Mouse (Mus musculus) neural tube, embryonic 13.5 days (tissue): ENCODE results near the gene Kif27. TPM values are rescaled to one million over a fixed set of nuclear protein-coding genes. Genes with fewer than 3 reads are reported as not detected.

Experiments
- ATAC-seq: fragments of 200-750 bp; cut with Nextera tagmentation; 2 replicates; pipeline ENCODE4 v1.8.0; 2017; ENCODE audit warnings: low read depth, mild to moderate bottlenecking, moderate TSS enrichment, moderate library complexity
- H3K27ac ChIP-seq: fragments of 300-500 bp; sonication (generic); replicated peaks from 2 replicates; pipeline ENCODE4 v1.5.1; 2015; ENCODE audit warnings: moderate library complexity, mild to moderate bottlenecking, inconsistent platforms
- H3K27me3 ChIP-seq: fragments of 300-500 bp; sonication (generic); 2 replicates; pipeline ENCODE4 v1.6.1; 2015; ENCODE audit warnings: mild to moderate bottlenecking, inconsistent platforms
- H3K36me3 ChIP-seq: fragments of 300-500 bp; sonication (generic); 2 replicates; pipeline ENCODE4 v1.6.1; 2015; ENCODE audit warnings: mild to moderate bottlenecking, inconsistent platforms
- H3K4me1 ChIP-seq: fragments of 300-500 bp; sonication (generic); replicated peaks from 2 replicates; pipeline ENCODE4 v1.6.1; 2015; ENCODE audit warnings: inconsistent platforms
- H3K4me2 ChIP-seq: fragments of 300-500 bp; sonication (generic); 2 replicates; pipeline ENCODE4 v1.6.1; 2015; ENCODE audit warnings: inconsistent platforms, mild to moderate bottlenecking, moderate library complexity
- H3K4me3 ChIP-seq: fragments of 300-500 bp; sonication (generic); 2 replicates; pipeline ENCODE4 v1.5.1; 2015; ENCODE audit warnings: mild to moderate bottlenecking, inconsistent platforms
- H3K9ac ChIP-seq: fragments of 300-500 bp; sonication (generic); 2 replicates; pipeline ENCODE4 v1.6.1; 2015; ENCODE audit warnings: moderate library complexity, mild to moderate bottlenecking, inconsistent platforms
- H3K9me3 ChIP-seq: fragments of 300-500 bp; sonication (generic); 2 replicates; pipeline ENCODE4 v1.6.1; 2016; ENCODE audit warnings: inconsistent platforms
- WGBS: fragments of 180-500 bp; shearing (Covaris S2); methylation state at CpG from one replicate; pipeline ENCODE4 v1.1.7; 2015; 5-methylcytosine and 5-hydroxymethylcytosine counted together
- polyA plus RNA-seq: library from polyadenylated mRNA; unstranded; fragments of >200 nt; fragmentation: Nextera tagmentation; extraction: Ambion mirVana; gene quantifications from 2 replicates; pipeline ENCODE4 v1.2.1, GENCODE M21; 2015

Gene Kif27
- polyA plus RNA-seq, 1 experiment from 2014 or later, result 1.2 TPM

DNA sequence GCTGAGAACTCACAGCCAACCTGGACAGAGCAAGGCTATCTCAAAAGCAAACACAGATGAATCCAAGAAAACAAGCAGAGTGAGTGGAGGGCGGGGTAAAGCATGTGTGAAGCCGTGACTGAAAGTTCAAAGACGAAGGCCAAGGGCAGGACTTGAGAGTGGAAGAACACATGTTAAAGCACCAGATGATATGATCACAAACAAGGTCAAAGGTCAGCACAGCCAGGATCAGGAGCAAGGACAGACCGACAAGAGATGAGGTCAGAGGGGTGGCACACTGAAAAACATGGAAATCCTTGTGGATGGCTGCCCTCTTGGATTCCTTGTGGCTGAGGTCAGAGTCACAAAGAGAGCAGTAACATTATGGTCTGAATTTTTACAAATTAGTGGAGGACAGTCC is 8.3 kb downstream of the Kif27 start:
- Histone ChIP-seq H3K4me3 (no peak overlapping the region), H3K36me3 (no peaks in the 10 kb centered on the region), H3K4me2 (no peak overlapping the region), H3K27ac (no peak overlapping the region), H3K9ac (no peak overlapping the region), H3K27me3 (no peaks in the 10 kb centered on the region), H3K4me1 (no peaks in the 10 kb centered on the region), H3K9me3 (no peaks in the 10 kb centered on the region)
- no peak for ATAC-seq
- 76% methylated on average over 4 of the region's 4 CpGs for WGBS

DNA sequence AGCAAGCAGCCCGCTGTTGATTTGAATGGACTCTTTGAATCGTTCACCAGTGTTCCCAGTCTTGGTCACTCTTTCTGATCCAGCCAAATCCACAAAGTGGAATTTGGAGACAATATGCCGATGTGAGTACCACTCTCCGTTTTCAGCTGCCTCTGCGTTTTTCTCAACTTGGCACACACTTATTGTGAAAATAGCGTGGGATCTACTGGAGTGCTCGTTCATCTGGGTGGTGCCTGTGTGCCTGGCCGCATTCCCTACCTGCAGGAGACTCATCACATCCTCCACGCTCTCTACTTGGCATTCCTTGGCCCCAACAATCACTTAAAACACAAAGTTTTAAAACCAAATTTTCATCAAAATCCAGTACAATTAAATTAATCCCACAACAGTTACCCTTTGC is 14.4 kb downstream of the Kif27 start:
- no peak overlapping the region for H3K4me2 ChIP-seq
- H3K36me3 ChIP-seq, result no peaks in the 10 kb centered on the region
- H3K9ac ChIP-seq, result no peak overlapping the region
- H3K27ac ChIP-seq, result no peak overlapping the region
- no peaks in the 10 kb centered on the region for H3K4me1 ChIP-seq
- H3K27me3 ChIP-seq, result no peaks in the 10 kb centered on the region
- no peaks in the 10 kb centered on the region for H3K9me3 ChIP-seq
- no peak for ATAC-seq
- WGBS, result 84% methylated on average over 9 of the region's 9 CpGs
- no peak overlapping the region for H3K4me3 ChIP-seq

DNA sequence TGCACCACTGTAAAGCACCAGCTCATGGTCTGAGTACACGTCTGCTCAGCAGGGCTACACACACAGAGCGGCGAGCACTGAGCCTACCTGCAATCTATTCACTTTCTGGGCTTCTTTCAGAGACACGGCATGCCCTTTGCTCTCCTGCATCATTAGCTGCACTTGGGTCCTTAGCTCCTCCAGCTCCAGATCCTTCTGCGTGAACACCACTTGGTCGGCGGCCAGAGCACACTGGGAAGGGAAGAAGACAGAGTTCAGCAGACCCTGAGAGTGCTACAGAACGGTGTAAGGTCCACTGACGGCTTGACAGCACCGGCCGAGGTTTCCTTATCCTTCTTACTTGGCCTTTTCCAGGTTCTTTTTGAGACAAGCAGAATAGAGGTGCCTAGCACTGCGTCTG is 21.5 kb downstream of the Kif27 start:
- 85% methylated on average over 12 of the region's 12 CpGs for WGBS

DNA sequence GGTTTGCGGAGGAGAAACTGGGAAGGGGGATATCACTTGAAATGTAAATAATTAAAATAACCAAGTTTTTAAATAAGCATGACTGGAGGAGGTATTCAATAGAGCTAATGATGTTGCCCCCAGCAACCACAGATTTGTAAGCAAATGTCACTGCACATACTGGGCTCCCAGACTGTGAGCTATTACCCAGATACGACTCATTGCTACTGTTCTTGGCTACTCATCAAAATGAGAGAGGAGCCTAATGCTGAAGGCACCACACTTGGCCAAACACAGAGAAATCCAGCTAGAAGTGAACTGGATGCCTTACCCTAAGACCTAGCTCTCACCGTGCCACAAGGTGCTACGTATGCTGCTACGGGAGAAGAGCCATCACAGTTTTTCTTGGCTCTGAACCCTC is 24.8 kb downstream of the Kif27 start:
- H3K4me2 ChIP-seq, result no peak overlapping the region
- no peak for ATAC-seq
- H3K27ac ChIP-seq, result no peak overlapping the region
- no peak overlapping the region for H3K9ac ChIP-seq
- H3K27me3 ChIP-seq, result no peaks in the 10 kb centered on the region
- no peak overlapping the region for H3K4me3 ChIP-seq
- 88% methylated on average over 5 of the region's 5 CpGs for WGBS
- H3K9me3 ChIP-seq, result no peaks in the 10 kb centered on the region
- no peaks in the 10 kb centered on the region for H3K36me3 ChIP-seq
- H3K4me1 ChIP-seq, result no peaks in the 10 kb centered on the region

More for the DNA sequence above, 21.5 kb downstream of the Kif27 start:
- no peaks in the 10 kb centered on the region for H3K27me3 ChIP-seq
- H3K4me2 ChIP-seq, result no peak overlapping the region
- H3K36me3 ChIP-seq, result no peaks in the 10 kb centered on the region
- H3K9me3 ChIP-seq, result no peaks in the 10 kb centered on the region
- no peak overlapping the region for H3K9ac ChIP-seq
- H3K4me3 ChIP-seq, result no peak overlapping the region
- ATAC-seq, result no peak
- H3K27ac ChIP-seq, result no peak overlapping the region
- H3K4me1 ChIP-seq, result no peaks in the 10 kb centered on the region

DNA sequence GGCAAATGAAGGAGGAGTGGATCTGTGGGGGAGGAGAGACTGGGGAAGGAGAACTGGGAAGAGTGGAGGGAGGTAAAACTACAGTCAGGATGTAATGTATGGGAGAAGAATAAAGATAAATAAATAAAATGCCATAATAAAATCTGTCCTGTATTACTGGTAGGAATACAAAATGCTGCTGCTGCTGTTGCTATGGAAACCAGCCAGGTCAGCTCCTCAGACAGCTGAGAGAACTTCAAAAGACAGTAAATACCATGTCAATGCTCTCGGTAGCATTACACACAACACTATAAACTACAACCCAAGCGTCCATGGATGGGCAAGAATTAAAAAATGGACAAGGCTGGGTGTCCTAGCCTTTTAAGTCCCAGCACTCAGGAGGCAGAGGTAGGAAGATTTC is 41.2 kb downstream of the Kif27 start:
- H3K4me3 ChIP-seq, result no peak overlapping the region
- H3K9ac ChIP-seq, result no peak overlapping the region
- H3K4me2 ChIP-seq, result no peak overlapping the region
- H3K27me3 ChIP-seq, result no peaks in the 10 kb centered on the region
- H3K9me3 ChIP-seq, result no peaks in the 10 kb centered on the region
- H3K36me3 ChIP-seq, result no peaks in the 10 kb centered on the region
- H3K4me1 ChIP-seq, result peaks cover 5% of the 10 kb centered on the region; the same call in 1 of the 2 replicates
- no peak for ATAC-seq
- H3K27ac ChIP-seq, result no peak overlapping the region
- 39% methylated on average over 2 of the region's 2 CpGs for WGBS

DNA sequence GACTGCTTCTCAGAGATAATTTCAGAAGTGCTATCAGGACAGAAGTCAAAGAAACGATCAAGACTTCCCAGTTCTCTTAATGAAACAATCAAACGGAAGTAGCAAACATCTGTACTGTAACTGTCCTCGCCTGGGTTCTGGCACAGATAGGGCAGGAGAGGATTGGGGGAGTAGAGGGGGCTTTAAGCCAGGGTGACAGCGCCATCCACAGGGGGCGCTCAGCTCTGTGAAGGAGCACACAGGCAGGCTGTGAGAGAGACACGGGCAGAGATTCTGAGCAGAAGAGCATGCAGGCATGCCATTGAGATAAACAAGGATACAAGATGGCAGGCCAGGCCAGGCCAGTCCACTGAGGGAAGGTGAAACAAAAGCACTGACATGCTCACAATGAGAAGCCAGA is 43.9 kb downstream of the Kif27 start:
- 64% methylated on average over 6 of the region's 6 CpGs for WGBS
- Histone ChIP-seq H3K27me3 (no peaks in the 10 kb centered on the region), H3K4me2 (no peak overlapping the region), H3K27ac (no peak overlapping the region), H3K4me1 (peaks cover 5% of the 10 kb centered on the region; the same call in 1 of the 2 replicates), H3K9me3 (no peaks in the 10 kb centered on the region), H3K36me3 (no peaks in the 10 kb centered on the region), H3K9ac (no peak overlapping the region), H3K4me3 (no peak overlapping the region)
- ATAC-seq, result no peak

DNA sequence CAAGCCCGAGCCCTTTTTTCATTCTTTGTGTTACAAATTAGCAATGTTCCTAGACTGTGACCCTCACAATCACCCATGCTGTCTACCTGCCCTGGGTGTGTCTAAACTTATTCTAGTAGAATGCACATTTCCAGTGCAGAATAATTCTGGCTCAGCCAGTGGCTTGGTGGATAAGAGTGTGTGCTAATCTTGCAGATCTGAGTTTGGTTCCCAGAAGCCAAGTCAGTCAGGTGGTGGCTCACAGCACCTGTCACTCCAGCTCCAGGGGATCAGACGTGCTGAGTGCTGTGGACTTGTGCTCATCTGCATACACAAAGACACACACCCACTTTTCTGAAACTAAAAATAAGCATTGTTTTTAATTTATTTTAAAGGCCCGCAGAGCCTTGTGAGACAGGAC is 45.2 kb downstream of the Kif27 start:
- H3K4me3 ChIP-seq, result no peak overlapping the region
- H3K27me3 ChIP-seq, result no peaks in the 10 kb centered on the region
- 73% methylated on average over 3 of the region's 3 CpGs for WGBS

DNA sequence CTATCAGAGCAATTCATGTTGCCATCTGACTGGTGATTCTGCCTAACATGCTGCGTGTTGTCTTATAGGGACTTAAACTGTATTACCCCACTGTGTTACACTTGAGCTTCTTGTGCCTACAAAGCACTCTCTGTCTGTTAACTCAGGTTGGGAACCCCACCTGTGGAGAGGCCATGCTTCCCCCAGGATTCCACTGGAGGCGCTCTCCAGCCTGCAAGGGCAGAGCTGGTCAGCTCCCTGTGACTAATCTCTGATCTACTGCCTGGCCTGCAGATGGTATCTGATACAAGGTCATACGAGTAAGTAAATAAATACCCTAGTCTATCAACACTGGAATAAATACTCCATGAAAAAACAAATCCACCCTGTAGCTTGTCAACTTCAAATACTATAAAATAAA is 47.6 kb downstream of the Kif27 start:
- H3K9ac ChIP-seq, result no peak overlapping the region
- no peak overlapping the region for H3K4me2 ChIP-seq
- 47% methylated on average over 3 of the region's 3 CpGs for WGBS
- no peaks in the 10 kb centered on the region for H3K9me3 ChIP-seq
- no peak for ATAC-seq
- H3K27me3 ChIP-seq, result no peaks in the 10 kb centered on the region
- H3K27ac ChIP-seq, result no peak overlapping the region
- no peak overlapping the region for H3K4me3 ChIP-seq
- no peaks in the 10 kb centered on the region for H3K36me3 ChIP-seq
- H3K4me1 ChIP-seq, result no peaks in the 10 kb centered on the region

More for the DNA sequence above, 45.2 kb downstream of the Kif27 start:
- H3K36me3 ChIP-seq, result no peaks in the 10 kb centered on the region
- no peaks in the 10 kb centered on the region for H3K9me3 ChIP-seq
- peaks cover 5% of the 10 kb centered on the region; the same call in 1 of the 2 replicates for H3K4me1 ChIP-seq
- H3K27ac ChIP-seq, result no peak overlapping the region
- ATAC-seq, result no peak
- H3K9ac ChIP-seq, result no peak overlapping the region
- H3K4me2 ChIP-seq, result no peak overlapping the region

DNA sequence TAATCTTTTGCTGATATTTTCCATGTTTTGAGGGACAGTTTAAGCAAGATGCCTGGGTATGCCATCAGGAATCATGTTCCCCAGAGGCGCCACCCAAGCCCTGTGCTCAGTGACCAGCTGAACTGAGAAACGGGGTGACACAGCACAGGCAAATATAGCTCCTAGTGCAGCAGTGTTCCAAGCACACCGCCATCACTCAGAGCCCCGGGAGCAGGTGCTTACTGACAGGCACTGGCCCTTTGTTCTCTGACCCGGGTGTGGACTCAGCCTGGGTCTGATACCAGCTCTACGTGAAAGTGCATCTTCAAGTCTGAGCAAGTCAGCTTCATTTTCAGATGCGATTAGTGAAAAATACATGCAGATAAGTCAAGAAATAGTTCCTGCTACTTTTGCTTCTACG is 49.4 kb downstream of the Kif27 start:
- Histone ChIP-seq H3K4me2 (no peak overlapping the region), H3K9me3 (no peaks in the 10 kb centered on the region), H3K9ac (no peak overlapping the region), H3K36me3 (no peaks in the 10 kb centered on the region), H3K27me3 (no peaks in the 10 kb centered on the region), H3K4me3 (no peak overlapping the region), H3K4me1 (no peaks in the 10 kb centered on the region), H3K27ac (no peak overlapping the region)
- ATAC-seq, result no peak
- WGBS, result 59% methylated on average over 8 of the region's 8 CpGs

DNA sequence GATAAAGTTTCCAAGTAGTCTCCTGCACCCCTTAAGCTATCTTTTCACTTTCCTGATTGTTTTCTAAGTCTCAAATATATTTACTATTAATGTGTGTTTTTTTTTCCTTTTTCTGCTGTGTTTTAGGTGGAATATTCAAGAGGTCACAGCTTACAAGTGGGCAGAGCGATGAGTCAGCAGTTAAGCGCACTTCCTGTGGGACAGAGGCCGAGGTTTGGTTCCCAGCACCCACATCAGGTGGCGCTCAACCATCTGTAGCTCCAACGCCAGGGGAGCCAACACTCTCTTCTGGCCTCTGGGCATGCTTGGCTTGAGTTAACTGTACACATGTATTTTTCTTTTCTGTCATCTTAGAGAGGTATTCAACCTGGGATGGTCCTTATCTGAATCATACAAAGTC is 51.5 kb downstream of the Kif27 start:
- ATAC-seq, result no peak
- H3K27ac ChIP-seq, result no peak overlapping the region
- no peaks in the 10 kb centered on the region for H3K9me3 ChIP-seq
- no peaks in the 10 kb centered on the region for H3K36me3 ChIP-seq
- H3K9ac ChIP-seq, result no peak overlapping the region
- no peak overlapping the region for H3K4me3 ChIP-seq
- no peaks in the 10 kb centered on the region for H3K27me3 ChIP-seq
- no peak overlapping the region for H3K4me2 ChIP-seq
- no peaks in the 10 kb centered on the region for H3K4me1 ChIP-seq
- WGBS, result 90% methylated on average over 5 of the region's 5 CpGs

DNA sequence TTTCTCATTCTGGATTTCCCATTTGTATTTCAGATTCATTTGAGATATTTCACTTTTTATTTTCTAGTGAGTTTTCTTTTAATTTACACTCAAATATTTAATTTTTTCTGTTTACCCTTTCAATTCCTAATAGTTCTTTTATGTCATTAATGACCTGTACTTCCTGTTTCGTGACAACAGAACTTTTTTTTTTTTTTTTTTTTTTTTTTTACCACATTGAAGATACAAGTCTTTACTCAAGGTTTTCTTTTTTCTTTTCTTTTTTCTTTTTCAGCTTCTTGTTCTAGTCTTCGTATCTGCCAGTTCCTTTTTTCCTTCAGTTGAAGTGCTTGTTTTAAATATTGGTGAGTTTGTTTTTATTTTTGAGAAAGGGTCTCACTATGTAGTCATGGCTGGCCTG is 53.7 kb downstream of the Kif27 start:
- Histone ChIP-seq H3K4me2 (no peak overlapping the region), H3K9ac (no peak overlapping the region), H3K27me3 (no peaks in the 10 kb centered on the region), H3K4me3 (no peak overlapping the region), H3K4me1 (no peaks in the 10 kb centered on the region), H3K36me3 (no peaks in the 10 kb centered on the region), H3K9me3 (no peaks in the 10 kb centered on the region), H3K27ac (no peak overlapping the region)
- ATAC-seq, result no peak
- WGBS, result 82% methylated on average over 2 of the region's 2 CpGs

DNA sequence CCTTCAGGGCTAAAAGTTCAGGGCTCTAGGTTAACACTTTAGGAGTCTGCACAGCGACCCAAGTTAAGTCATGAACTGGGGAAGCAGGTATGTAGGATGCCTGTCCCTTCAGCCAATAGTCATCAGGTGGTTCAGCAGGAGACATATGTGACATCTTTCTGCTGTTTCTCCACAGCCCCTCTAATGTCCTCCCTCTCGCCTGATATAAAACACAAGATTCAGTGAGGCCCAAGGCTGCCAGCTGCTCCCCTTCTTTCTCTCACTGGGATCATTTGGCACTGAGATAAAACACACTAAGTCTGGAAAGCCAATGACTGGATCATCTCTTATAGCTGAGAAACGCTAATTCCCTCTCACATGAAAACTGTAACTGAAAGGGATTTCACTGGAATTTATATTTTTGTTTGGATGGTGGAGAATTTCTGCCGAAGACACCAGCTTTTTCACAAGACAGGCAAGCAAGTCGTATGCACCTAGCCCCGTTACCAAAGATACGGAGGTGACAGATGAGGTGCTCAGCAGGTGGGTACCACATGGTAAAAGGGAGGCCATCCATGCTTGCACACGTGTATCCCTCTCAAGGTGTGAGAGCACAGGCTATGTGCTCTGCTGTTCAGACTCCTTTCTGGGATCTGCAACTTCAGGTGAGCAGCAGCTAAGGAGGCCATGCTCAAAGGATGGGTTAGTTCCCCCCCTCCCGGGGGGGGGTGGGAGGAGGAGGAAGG is 56.3 kb downstream of the Kif27 start:
- no peak overlapping the region for H3K4me3 ChIP-seq
- no peak for ATAC-seq
- no peaks in the 10 kb centered on the region for H3K36me3 ChIP-seq
- no peaks in the 10 kb centered on the region for H3K27me3 ChIP-seq
- no peaks in the 10 kb centered on the region for H3K9me3 ChIP-seq
- H3K9ac ChIP-seq, result no peak overlapping the region
- H3K4me2 ChIP-seq, result no peak overlapping the region
- no peaks in the 10 kb centered on the region for H3K4me1 ChIP-seq
- H3K27ac ChIP-seq, result no peak overlapping the region
- 76% methylated on average over 9 of the region's 9 CpGs for WGBS

DNA sequence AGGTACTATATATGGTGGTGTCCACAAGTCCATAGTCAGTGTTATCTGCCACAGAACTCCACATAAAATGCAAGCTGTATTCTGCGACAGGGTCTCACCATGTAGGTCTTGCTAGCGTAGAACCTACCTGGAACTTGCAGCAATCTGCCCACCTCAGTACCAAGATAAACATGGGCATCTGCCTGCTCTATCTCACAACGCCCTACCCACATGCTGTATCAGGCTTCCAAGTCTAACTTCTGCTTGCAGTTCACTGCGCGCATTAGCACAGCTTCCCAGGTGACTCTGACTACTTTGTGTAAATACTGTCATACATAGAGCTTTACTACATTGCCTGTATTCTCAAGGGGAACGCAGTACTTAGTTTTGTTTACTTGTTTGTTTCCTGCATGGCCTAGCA is 57.0 kb downstream of the Kif27 start:
- no peak overlapping the region for H3K9ac ChIP-seq
- 94% methylated on average over 6 of the region's 6 CpGs for WGBS
- no peak overlapping the region for H3K27ac ChIP-seq
- no peaks in the 10 kb centered on the region for H3K36me3 ChIP-seq
- ATAC-seq, result no peak
- no peaks in the 10 kb centered on the region for H3K9me3 ChIP-seq
- no peaks in the 10 kb centered on the region for H3K27me3 ChIP-seq
- H3K4me2 ChIP-seq, result no peak overlapping the region
- H3K4me1 ChIP-seq, result no peaks in the 10 kb centered on the region
- no peak overlapping the region for H3K4me3 ChIP-seq
